Mouse (Mus musculus): ENCODE measurements around the gene Dvl1.

Gene Dvl1

GRCm38 (mm10) chr4:155868614-155869298, 21.6 kb downstream of the Dvl1 start:
- ATAC-seq (ENCODE audit: insufficient number of reproducible peaks, low FRiP score, low TSS enrichment), result peak; percentile 11; the same call in 1 of the 2 replicates

- ATAC-seq (ENCODE audit: insufficient number of reproducible peaks, low FRiP score, low TSS enrichment), result peak; percentile 93
These were observed 22.3 kb downstream of the Dvl1 start, which contains the start of the genes Cptp and Ints11 for GRCm38 (mm10) chr4:155869317-155870033. TSS of gene Cptp (minus strand) at chr4:155869440. TSS of gene Ints11 (plus strand) at chr4:155869546.

GRCm38 (mm10) chr4:155871404-155871803, 24.2 kb downstream of the Dvl1 start:
- ATAC-seq (ENCODE audit: insufficient number of reproducible peaks, low FRiP score, low TSS enrichment), result no peak

- ATAC-seq (ENCODE audit: insufficient number of reproducible peaks, low FRiP score, low TSS enrichment), result no peak
These were observed 36.4 kb downstream of the Dvl1 start for GRCm38 (mm10) chr4:155883587-155883986.

GRCm38 (mm10) chr4:155886330-155886729, 39.1 kb downstream of the Dvl1 start:
- ATAC-seq (ENCODE audit: insufficient number of reproducible peaks, low FRiP score, low TSS enrichment), result no peak

GRCm38 (mm10) chr4:155887674-155888073, 40.5 kb downstream of the Dvl1 start:
- ATAC-seq (ENCODE audit: insufficient number of reproducible peaks, low FRiP score, low TSS enrichment), result no peak

- ATAC-seq (ENCODE audit: insufficient number of reproducible peaks, low FRiP score, low TSS enrichment), result no peak
These were observed 41.0 kb downstream of the Dvl1 start for GRCm38 (mm10) chr4:155888181-155888580.

GRCm38 (mm10) chr4:155889316-155889715, 42.1 kb downstream of the Dvl1 start:
- ATAC-seq (ENCODE audit: insufficient number of reproducible peaks, low FRiP score, low TSS enrichment), result no peak

- no peak for ATAC-seq (ENCODE audit: insufficient number of reproducible peaks, low FRiP score, low TSS enrichment)
These were observed 43.8 kb downstream of the Dvl1 start for GRCm38 (mm10) chr4:155891011-155891471.

GRCm38 (mm10) chr4:155891551-155892001, 44.4 kb downstream of the Dvl1 start, which contains the start of the genes Pusl1 and Acap3:
TSS of gene Pusl1 (minus strand) at chr4:155891781.
TSS of gene Acap3 (plus strand) at chr4:155891822.
- ATAC-seq (ENCODE audit: insufficient number of reproducible peaks, low FRiP score, low TSS enrichment), result peak; percentile 57; the same call in 1 of the 2 replicates

GRCm38 (mm10) chr4:155892017-155892416, 44.8 kb downstream of the Dvl1 start:
- ATAC-seq (ENCODE audit: insufficient number of reproducible peaks, low FRiP score, low TSS enrichment), result peak; percentile 57; the same call in 1 of the 2 replicates

- 0 out of 2 replicates have a peak, but pooled peaks have one; percentile 13 for ATAC-seq (ENCODE audit: insufficient number of reproducible peaks, low FRiP score, low TSS enrichment)
These were observed 45.4 kb downstream of the Dvl1 start for GRCm38 (mm10) chr4:155892438-155893211.

- no peak for ATAC-seq (ENCODE audit: insufficient number of reproducible peaks, low FRiP score, low TSS enrichment)
These were observed 46.0 kb downstream of the Dvl1 start for GRCm38 (mm10) chr4:155893212-155893690.

GRCm38 (mm10) chr4:155894311-155894881, 47.2 kb downstream of the Dvl1 start:
- no peak for ATAC-seq (ENCODE audit: insufficient number of reproducible peaks, low FRiP score, low TSS enrichment)

GRCm38 (mm10) chr4:155895216-155895615, 48.0 kb downstream of the Dvl1 start:
- ATAC-seq (ENCODE audit: insufficient number of reproducible peaks, low FRiP score, low TSS enrichment), result no peak

- no peak for ATAC-seq (ENCODE audit: insufficient number of reproducible peaks, low FRiP score, low TSS enrichment)
These were observed 48.6 kb downstream of the Dvl1 start for GRCm38 (mm10) chr4:155895826-155896225.

- no peak for ATAC-seq (ENCODE audit: insufficient number of reproducible peaks, low FRiP score, low TSS enrichment)
These were observed 49.3 kb downstream of the Dvl1 start for GRCm38 (mm10) chr4:155896461-155896860.

GRCm38 (mm10) chr4:155898318-155898717, 51.1 kb downstream of the Dvl1 start:
- ATAC-seq (ENCODE audit: insufficient number of reproducible peaks, low FRiP score, low TSS enrichment), result no peak

- ATAC-seq (ENCODE audit: insufficient number of reproducible peaks, low FRiP score, low TSS enrichment), result no peak
These were observed 52.2 kb downstream of the Dvl1 start for GRCm38 (mm10) chr4:155899355-155899754.

- no peak for ATAC-seq (ENCODE audit: insufficient number of reproducible peaks, low FRiP score, low TSS enrichment)
These were observed 54.0 kb downstream of the Dvl1 start for GRCm38 (mm10) chr4:155901205-155901604.

All from cerebellum, adult (tissue).